Mouse (Mus musculus) subcutaneous adipose tissue, adult 2 months (tissue): ENCODE data around the gene Gm45783. TPM values are rescaled to one million over a fixed set of nuclear protein-coding genes. Genes with fewer than 3 reads are reported as not detected.

Source experiments
- polyA plus RNA-seq: library from polyadenylated mRNA; depleted of rRNA; stranded (reverse); fragments of >200 nt; gene quantifications from 2 replicates; pipeline ENCODE4 v1.2.3, GENCODE M21; 2012; ENCODE audit warnings: low replicate concordance; rRNA removed

Gm45783 gene
- polyA plus RNA-seq = not detected in 2 replicates

GRCm38 (mm10) chr7:7374431-7374830 is at the start of gene Gm45783:
Gene Gm45783, minus strand, starts transcription at chr7:7374573.

DNA sequence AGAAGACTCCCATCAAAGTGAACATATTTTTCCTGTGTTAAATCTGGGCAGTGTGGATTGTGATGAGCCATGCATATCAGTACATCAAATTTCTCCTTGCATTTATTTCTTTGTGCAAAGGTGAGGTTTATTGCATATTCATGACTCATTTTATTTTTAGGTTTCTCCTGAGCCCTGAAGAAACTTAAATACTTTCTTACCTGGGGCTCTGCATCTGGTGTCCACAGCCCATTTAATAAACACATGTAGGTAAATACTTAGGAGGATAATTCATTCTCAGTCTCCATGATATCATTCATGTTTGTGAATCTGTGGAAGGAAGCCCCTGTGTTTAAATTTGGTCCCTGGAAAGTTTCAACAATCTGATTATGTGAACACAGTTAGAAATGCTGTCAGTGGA is 25.2 kb upstream of the Gm45783 start, which contains the start of gene Vmn2r31:
Gene Vmn2r31, minus strand, starts transcription at position 101 of the 400 bp plus-strand sequence.

DNA sequence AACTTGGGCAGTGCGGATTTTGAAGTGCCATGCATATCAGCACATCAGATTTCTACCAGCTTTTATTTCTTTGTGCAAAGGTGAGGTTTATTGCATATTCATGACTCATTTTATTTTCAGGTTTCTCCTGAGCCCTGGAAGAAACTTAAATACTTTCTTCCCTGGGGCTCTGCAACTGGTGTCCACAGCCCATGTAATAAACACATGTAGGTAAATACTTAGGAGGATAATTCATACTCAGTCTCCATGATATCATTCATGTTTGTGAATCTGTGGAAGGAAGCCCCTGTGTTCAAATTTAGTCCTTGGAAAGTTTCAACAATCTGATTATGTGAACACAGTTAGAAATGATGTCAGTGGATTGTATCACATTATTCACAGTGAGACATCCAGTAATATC is 36.9 kb downstream of the Gm45783 start, which contains the start of gene Vmn2r30:
Gene Vmn2r30, minus strand, starts transcription at position 101 of the 400 bp plus-strand sequence.

Other genes with a start within 250 kb of the Gm45783 start
- gene Zfp773, start 237.8 kb downstream of the Gm45783 start, polyA plus RNA-seq = 0.09 and 0.35 TPM in 2 replicates
- gene Zfp418, start 203.2 kb downstream of the Gm45783 start, polyA plus RNA-seq = 0.40 and 1.1 TPM in 2 replicates
- 2.2 and 4.1 TPM in 2 replicates for gene Zfp772, start 164.6 kb downstream of the Gm45783 start, polyA plus RNA-seq
- gene Vmn2r29, start 127.2 kb downstream of the Gm45783 start, polyA plus RNA-seq = 0.59 and 0.63 TPM in 2 replicates
- 0.93 and 3.6 TPM in 2 replicates for gene Gm45844, start 96.3 kb downstream of the Gm45783 start, polyA plus RNA-seq
- 28.6 and 41.7 TPM in 2 replicates for gene Clcn4, start 73.7 kb downstream of the Gm45783 start, polyA plus RNA-seq
- gene Vmn2r30, start 37.0 kb downstream of the Gm45783 start, polyA plus RNA-seq = not detected in 2 replicates
- gene Vmn2r31, start 25.1 kb upstream of the Gm45783 start, polyA plus RNA-seq = not detected in 2 replicates
- gene Vmn2r32, start 105.4 kb upstream of the Gm45783 start, polyA plus RNA-seq = not detected in 2 replicates
- not detected in 2 replicates for gene Vmn2r33, start 192.2 kb upstream of the Gm45783 start, polyA plus RNA-seq